Mouse (Mus musculus) MEL (cell line): ENCODE results near the gene Edil3. TPM values are rescaled to one million over a fixed set of nuclear protein-coding genes. Genes with fewer than 3 reads are reported as not detected.
A peak's percentile ranks its signal among the peaks of the same experiment; 100 is the strongest.

Source experiments
- DNase-seq: peaks from one replicate; pipeline ENCODE4 v3.0.0; 2011; ENCODE audit warnings: low read depth, low spot score
- H3K27ac ChIP-seq: 2 replicates; pipeline ENCODE4 v1.5.1; 2012; ENCODE audit warnings: low read depth, mild to moderate bottlenecking, control low read depth, low read length, moderate library complexity; ENCODE audit not compliant: control insufficient read depth
- H3K27me3 ChIP-seq, 2 experiments: fragments of 150-350 bp in 1 of 2; sonication (generic) in 1 of 2; 2 replicates each; pipeline ENCODE4 v1.6.1; 2012; ENCODE audit warnings: low read length in 2 of 2, mild to moderate bottlenecking in 2 of 2, improper control_type of control experiment in 1 of 2, moderate library complexity in 1 of 2; ENCODE audit not compliant: insufficient read depth in 2 of 2, control insufficient read depth in 1 of 2
- H3K36me3 ChIP-seq, 2 experiments: 2 replicates each; pipeline ENCODE4 v1.6.1; 2012 to 2014; ENCODE audit warnings: low read length in 2 of 2, improper control_type of control experiment in 1 of 2, inconsistent platforms in 1 of 2, mild to moderate bottlenecking in 1 of 2; ENCODE audit not compliant: insufficient read depth in 2 of 2, control insufficient read depth in 1 of 2
- H3K4me1 ChIP-seq, 2 experiments: fragments of 150-350 bp in 1 of 2; sonication (generic) in 1 of 2; 2 replicates each; pipeline ENCODE4 v1.6.1; 2012; ENCODE audit warnings: low read length in 2 of 2, improper control_type of control experiment in 1 of 2, mild to moderate bottlenecking in 1 of 2; ENCODE audit not compliant: insufficient read depth in 2 of 2, control insufficient read depth in 1 of 2
- H3K4me3 ChIP-seq, 2 experiments: fragments of 150-350 bp in 1 of 2; sonication (generic) in 1 of 2; 2 replicates each; pipeline ENCODE4 v1.5.1; 2012; ENCODE audit warnings: low read depth in 2 of 2, low read length in 2 of 2, mild to moderate bottlenecking in 2 of 2, moderate library complexity in 2 of 2, control low read depth in 1 of 2, improper control_type of control experiment in 1 of 2; ENCODE audit not compliant: control insufficient read depth in 1 of 2, insufficient read depth in 1 of 2
- H3K79me2 ChIP-seq: 2 replicates; pipeline ENCODE4 v1.6.1; 2012; ENCODE audit warnings: mild to moderate bottlenecking, low read length, moderate library complexity; ENCODE audit not compliant: control insufficient read depth, poor library complexity, insufficient read depth
- H3K9ac ChIP-seq: 2 replicates; pipeline ENCODE4 v1.6.1; 2012; ENCODE audit warnings: low read depth, mild to moderate bottlenecking, control low read depth, low read length, moderate library complexity; ENCODE audit not compliant: control insufficient read depth, poor library complexity, severe bottlenecking
- H3K9me3 ChIP-seq: fragments of 150-350 bp; sonication (generic); replicated peaks from 2 replicates; pipeline ENCODE4 v1.6.1; 2012; ENCODE audit warnings: mild to moderate bottlenecking, low read length, improper control_type of control experiment, moderate library complexity; ENCODE audit not compliant: insufficient read depth
- BHLHE40 ChIP-seq: IDR thresholded peaks from 2 replicates; pipeline ENCODE4 v1.6.1; 2012; ENCODE audit warnings: low read depth, mild to moderate bottlenecking, inconsistent platforms, low read length, improper control_type of control experiment, borderline replicate concordance
- CHD2 ChIP-seq: IDR thresholded peaks from 2 replicates; pipeline ENCODE4 v1.6.1; 2011; ENCODE audit warnings: low read length, improper control_type of control experiment
- CTCF ChIP-seq, 3 experiments: IDR thresholded peaks in 2 of 3; conservative IDR thresholded peaks in 1 of 3; 2 replicates each; pipeline ENCODE4 v1.5.1; 2011 to 2012; ENCODE audit warnings: low read length in 3 of 3, low read depth in 2 of 3, mild to moderate bottlenecking in 2 of 3, improper control_type of control experiment in 1 of 3, inconsistent platforms in 1 of 3, mixed read lengths in 1 of 3, moderate library complexity in 1 of 3; ENCODE audit not compliant: control insufficient read depth in 1 of 3, insufficient read depth in 1 of 3, poor library complexity in 1 of 3, severe bottlenecking in 1 of 3
- ELF1 ChIP-seq: IDR thresholded peaks from 2 replicates; pipeline ENCODE4 v1.6.1; 2014; ENCODE audit warnings: low read depth, mild to moderate bottlenecking, inconsistent platforms, low read length, improper control_type of control experiment, moderate library complexity
- EP300 ChIP-seq, 2 experiments: IDR thresholded peaks; 2 replicates each; pipeline ENCODE4 v1.6.1; 2011; ENCODE audit warnings: improper control_type of control experiment in 2 of 2, low read length in 2 of 2, low read depth in 1 of 2, mild to moderate bottlenecking in 1 of 2
- GATA1 ChIP-seq: IDR thresholded peaks from 2 replicates; pipeline ENCODE4 v1.6.1; 2011; ENCODE audit warnings: low read depth, low read length, improper control_type of control experiment
- KAT2A ChIP-seq: conservative IDR thresholded peaks from 2 replicates; pipeline ENCODE4 v1.6.1; 2012; ENCODE audit warnings: low read depth, low read length, improper control_type of control experiment, inconsistent platforms
- MAFK ChIP-seq: IDR thresholded peaks from 2 replicates; pipeline ENCODE4 v1.6.1; 2011; ENCODE audit warnings: low read depth, mild to moderate bottlenecking, low read length, improper control_type of control experiment, borderline replicate concordance
- MAX ChIP-seq: IDR thresholded peaks from 2 replicates; pipeline ENCODE4 v1.6.1; 2011; ENCODE audit warnings: low read length, improper control_type of control experiment
- MAZ ChIP-seq: IDR thresholded peaks from 2 replicates; pipeline ENCODE4 v1.6.1; 2012; ENCODE audit warnings: low read depth, mild to moderate bottlenecking, inconsistent platforms, low read length, improper control_type of control experiment
- MXI1 ChIP-seq: IDR thresholded peaks from 2 replicates; pipeline ENCODE4 v1.6.1; 2011; ENCODE audit warnings: mild to moderate bottlenecking, low read depth, low read length, improper control_type of control experiment
- MYB ChIP-seq: IDR thresholded peaks from 2 replicates; pipeline ENCODE4 v1.6.1; 2011; ENCODE audit warnings: mild to moderate bottlenecking, low read depth, low read length, improper control_type of control experiment
- MYC ChIP-seq: IDR thresholded peaks from 2 replicates; pipeline ENCODE4 v1.6.1; 2011; ENCODE audit warnings: low read depth, mild to moderate bottlenecking, low read length, improper control_type of control experiment, moderate library complexity
- NELFE ChIP-seq: IDR thresholded peaks from 2 replicates; pipeline ENCODE4 v1.6.1; 2011; ENCODE audit warnings: low read depth, low read length, improper control_type of control experiment
- RAD21 ChIP-seq: IDR thresholded peaks from 2 replicates; pipeline ENCODE4 v1.6.1; 2011; ENCODE audit warnings: mild to moderate bottlenecking, low read depth, low read length, improper control_type of control experiment
- RCOR1 ChIP-seq: IDR thresholded peaks from 2 replicates; pipeline ENCODE4 v1.6.1; 2012; ENCODE audit warnings: low read depth, mild to moderate bottlenecking, inconsistent platforms, low read length, improper control_type of control experiment
- SMC3 ChIP-seq: IDR thresholded peaks from 2 replicates; pipeline ENCODE4 v1.6.1; 2011; ENCODE audit warnings: low read depth, low read length, improper control_type of control experiment
- TAL1 ChIP-seq: IDR thresholded peaks from 2 replicates; pipeline ENCODE4 v1.6.1; 2012; ENCODE audit warnings: mild to moderate bottlenecking, inconsistent platforms, low read length, moderate library complexity, mixed read lengths
- TBP ChIP-seq: IDR thresholded peaks from 2 replicates; pipeline ENCODE4 v1.8.0; 2011; ENCODE audit warnings: low read depth, low read length, improper control_type of control experiment
- TCF12 ChIP-seq: IDR thresholded peaks from 2 replicates; pipeline ENCODE4 v1.6.1; 2014; ENCODE audit warnings: low read depth, mild to moderate bottlenecking, inconsistent platforms, low read length, improper control_type of control experiment, moderate library complexity
- UBTF ChIP-seq: IDR thresholded peaks from 2 replicates; pipeline ENCODE4 v1.6.1; 2012; ENCODE audit warnings: low read depth, mild to moderate bottlenecking, inconsistent platforms, low read length, improper control_type of control experiment, moderate library complexity, borderline replicate concordance; ENCODE audit not compliant: insufficient read depth
- USF2 ChIP-seq, 2 experiments: IDR thresholded peaks; 2 replicates each; pipeline ENCODE4 v1.6.1; 2011 to 2012; ENCODE audit warnings: improper control_type of control experiment in 2 of 2, low read length in 2 of 2, borderline replicate concordance in 1 of 2, inconsistent platforms in 1 of 2, low read depth in 1 of 2, mild to moderate bottlenecking in 1 of 2; ENCODE audit not compliant: insufficient read depth in 1 of 2
- ZMIZ1 ChIP-seq: IDR thresholded peaks from 2 replicates; pipeline ENCODE4 v1.6.1; 2012; ENCODE audit warnings: low read depth, mild to moderate bottlenecking, inconsistent platforms, low read length, improper control_type of control experiment, moderate library complexity
- polyA plus RNA-seq, 2 experiments: library from polyadenylated mRNA; stranded (reverse) in 1 of 2; unstranded in 1 of 2; fragments of >175 nt in 1 of 2; fragments of >200 nt in 1 of 2; gene quantifications; 2 replicates each; pipeline versions ENCODE4 v1.2.1 to v1.2.4; 2012; ENCODE audit warnings: low replicate concordance in 2 of 2, low read depth in 1 of 2; ENCODE audit not compliant: insufficient read length in 2 of 2, insufficient read depth in 1 of 2, missing spikeins in 1 of 2
- total RNA-seq: library from RNA; depleted of rRNA; stranded (reverse); fragments of 300-350 nt; gene quantifications from 2 replicates; pipeline ENCODE4 v1.2.3, GENCODE M21; 2012

Edil3 gene
- total and polyA plus RNA-seq, 3 experiments: not detected

DNA sequence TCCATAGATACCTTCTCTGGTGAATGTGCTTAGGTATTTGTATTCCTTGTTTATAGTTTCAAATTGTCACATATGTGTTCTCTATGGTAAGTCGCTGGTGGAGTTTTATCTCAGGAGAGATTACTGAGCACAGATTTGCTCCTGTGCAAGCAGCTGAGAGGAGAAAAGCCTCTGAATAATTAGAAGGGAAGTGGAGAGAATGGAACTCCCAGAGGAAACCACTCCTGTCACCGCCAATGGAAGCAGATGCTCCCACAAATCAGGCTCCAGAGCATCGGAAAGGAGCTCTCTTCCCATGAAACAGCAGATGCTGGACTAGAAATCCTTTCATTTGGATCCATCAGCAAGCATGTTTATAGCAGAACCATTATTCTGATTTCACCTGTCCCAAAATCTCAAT is 534.0 kb downstream of the Edil3 start:
- no peak for DNase-seq
- H3K27ac ChIP-seq: no peak overlapping the region
- H3K79me2 ChIP-seq: no peaks in the 10 kb centered on the region
- H3K36me3 ChIP-seq: no peaks in the 10 kb centered on the region
- no peaks in the 10 kb centered on the region for H3K27me3 ChIP-seq
- no peaks in the 10 kb centered on the region for H3K9me3 ChIP-seq
- no peak overlapping the region for H3K4me3 ChIP-seq
- TF ChIP-seq BHLHE40 (no peak), MAX (no peak), ZMIZ1 (no peak), MAZ (no peak), RCOR1 (no peak), KAT2A (no peak), MXI1 (no peak), ELF1 (no peak), TAL1 (no peak), TCF12 (no peak), NELFE (no peak), USF2 (IDR thresholded peaks at IDR 0.05; ENCODE audit: borderline replicate concordance in 1 of 2, insufficient read depth in 1 of 2, low read depth in 1 of 2, low read length in 2 of 2) (no peak), TBP (no peak), CTCF (IDR thresholded peaks at IDR 0.05 in 2 of 3, conservative IDR thresholded peaks at IDR 0.05 in 1 of 3; ENCODE audit: control insufficient read depth in 1 of 3, insufficient read depth in 1 of 3, low read depth in 2 of 3, low read length in 3 of 3, poor library complexity in 1 of 3, severe bottlenecking in 1 of 3) (no peak), CHD2 (no peak), SMC3 (no peak), MYC (no peak), MAFK (no peak), GATA1 (no peak), UBTF (no peak)
- no peaks in the 10 kb centered on the region; a peak in 1 of 4 replicates for H3K4me1 ChIP-seq
- H3K9ac ChIP-seq: no peak overlapping the region

GRCm38 (mm10) chr13:89358407-89358806 is 537.1 kb downstream of the Edil3 start:
- H3K4me3 ChIP-seq: no peak overlapping the region
- no peak for DNase-seq
- H3K9ac ChIP-seq: no peak overlapping the region
- H3K9me3 ChIP-seq: no peaks in the 10 kb centered on the region
- H3K4me1 ChIP-seq: no peaks in the 10 kb centered on the region; a peak in 1 of 4 replicates
- H3K36me3 ChIP-seq: no peaks in the 10 kb centered on the region
- TF ChIP-seq EP300 (IDR thresholded peaks at IDR 0.05; ENCODE audit: low read depth in 1 of 2, low read length in 2 of 2) (peak in 1 of 2 experiments; percentile 54; a peak in 2 of 4 replicates), RAD21 (no peak), MYB (no peak), TCF12 (peak; percentile 33; the same call in 1 of the 2 replicates)
- no peaks in the 10 kb centered on the region for H3K27me3 ChIP-seq
- H3K79me2 ChIP-seq: no peaks in the 10 kb centered on the region
- H3K27ac ChIP-seq: no peak overlapping the region
